ENCODE assay signal across 22 mouse cellular contexts in genomic region chr6:98385487-98385886, GRCm38 (mm10). TPM values are rescaled to one million over a fixed set of nuclear protein-coding genes. Genes with fewer than 3 reads are reported as not detected.
DNase-seq lines count a peak whose midpoint lies in the region; ATAC-seq and TF ChIP-seq lines count a peak whose summit lies in the region.
"Had no signal": no experiment of that assay in that cellular context is flagged by ENCODE, and none has a peak within 500 bp of the region (broad histone marks: within the 10 kb centered on the region; RNA-seq: fewer than 3 reads in every experiment).

No protein-coding gene starts in this region.

- H3K36me3 ChIP-seq in forebrain, postnatal 0 days (ENCODE audit: insufficient read depth) = no peaks in the 10 kb centered on the region
- no peaks in the 10 kb centered on the region for H3K36me3 ChIP-seq in embryonic facial prominence, embryonic 10.5 days (replicated peaks)
- H3K36me3 ChIP-seq: kidney, embryonic 15.5 days had no signal

- no peak overlapping the region for H3K4me3 ChIP-seq in forebrain, postnatal 0 days (ENCODE audit: low read depth, low read length)
- no peak overlapping the region for H3K4me3 ChIP-seq in embryonic facial prominence, embryonic 10.5 days
- H3K4me3 ChIP-seq: erythroblast, embryonic 14.5 days; kidney, embryonic 15.5 days had no signal

- DNase-seq in forebrain, postnatal 0 days = peak; percentile 72
- DNase-seq in frontal cortex, postnatal 14 days (ENCODE audit: low spot score in 2 of 2) = peak; percentile 27 to 51
- peak; percentile 52 to 54 for DNase-seq in left cerebral cortex, adult 18-20 months (ENCODE audit: low spot score in 2 of 2)
- DNase-seq in right cerebral cortex, postnatal 10 days (ENCODE audit: low spot score in 2 of 2) = peak; percentile 76 to 87
- no peak for DNase-seq in embryo, embryonic 10.5 days (ENCODE audit: low spot score)
- no peak for DNase-seq in embryonic facial prominence, embryonic 10.5 days (ENCODE audit: low spot score)
- no peak for DNase-seq in kidney, postnatal 10 days
- DNase-seq in cerebellum, adult 8-10 months = no peak
- DNase-seq: adrenal gland, postnatal 25 days; cerebellum, postnatal 10 days; gastrocnemius, postnatal 10 days; heart, postnatal 10 days; liver; lung, adult 2 months; midbrain, embryonic 14.5 days; thymus, postnatal 25 days had no signal

- no peaks in the 10 kb centered on the region for H3K4me1 ChIP-seq in forebrain, postnatal 0 days (ENCODE audit: insufficient read depth)
- H3K4me1 ChIP-seq in embryonic facial prominence, embryonic 10.5 days = no peaks in the 10 kb centered on the region
- H3K4me1 ChIP-seq: kidney, embryonic 15.5 days had no signal

- TF ChIP-seq CTCF in forebrain, postnatal 0 days (IDR thresholded peaks at IDR 0.05; ENCODE audit: low read depth) = 0 out of 2 replicates have a peak, but pooled peaks have one; percentile 11

- H3K27me3 ChIP-seq in forebrain, postnatal 0 days (ENCODE audit: insufficient read depth, low read length) = no peaks in the 10 kb centered on the region
- H3K27me3 ChIP-seq in embryonic facial prominence, embryonic 10.5 days (replicated peaks; ENCODE audit: low read depth, poor library complexity, severe bottlenecking) = no peaks in the 10 kb centered on the region
- H3K27me3 ChIP-seq: kidney, embryonic 15.5 days had no signal

- H3K4me2 ChIP-seq in forebrain, postnatal 0 days (ENCODE audit: low read depth) = no peak overlapping the region
- H3K4me2 ChIP-seq: kidney, embryonic 15.5 days had no signal

- peak overlapping the region; percentile 62; the same call in 1 of the 2 replicates for H3K27ac ChIP-seq in forebrain, postnatal 0 days (ENCODE audit: low read depth, low read length)
- H3K27ac ChIP-seq in embryonic facial prominence, embryonic 10.5 days (replicated peaks) = no peak overlapping the region
- H3K27ac ChIP-seq: hindbrain, postnatal 0 days; kidney, embryonic 15.5 days had no signal

- H3K9me3 ChIP-seq in forebrain, postnatal 0 days (ENCODE audit: low read length) = no peaks in the 10 kb centered on the region
- no peaks in the 10 kb centered on the region for H3K9me3 ChIP-seq in embryonic facial prominence, embryonic 10.5 days
- H3K9me3 ChIP-seq: kidney, embryonic 15.5 days had no signal

- ATAC-seq in forebrain, postnatal 0 days = peak; percentile 88
- ATAC-seq: hindbrain, postnatal 0 days had no signal

- 54% methylated on average over 8 of the region's 8 CpGs for WGBS in forebrain, postnatal 0 days
- WGBS in embryonic facial prominence, embryonic 10.5 days = 86% methylated on average over 8 of the region's 8 CpGs

- no peak overlapping the region for H3K9ac ChIP-seq in forebrain, postnatal 0 days
- H3K9ac ChIP-seq: kidney, embryonic 15.5 days had no signal

RNA-seq across cellular contexts. Expression of gene Gm765, which starts 42.9 kb away (rescaled TPM):
- not detected in 2 replicates for total RNA-seq in forebrain, postnatal 0 days (2014; rRNA removed)
- 0.05 TPM in 1 of 2 replicates, not detected in the other for polyA plus RNA-seq in forebrain, postnatal 0 days (2015; fragmentation: Nextera tagmentation; extraction: Ambion mirVana)
- 10 to 100 TPM in 1 of 2 experiments, 1 to 10 TPM in 1; 8.4 to 16.2 TPM for total RNA-seq in left cerebral cortex, adult 18-20 months (2021)
- not detected in 2 replicates for polyA plus RNA-seq in embryonic facial prominence, embryonic 10.5 days (2016; fragmentation: Nextera tagmentation; extraction: Ambion mirVana)
- total RNA-seq: adrenal gland, postnatal 25 days; heart, postnatal 10 days; hindbrain, postnatal 0 days; layer of hippocampus, postnatal 14 days had no signal
- polyA plus RNA-seq: erythroblast, embryonic 14.5 days; kidney, embryonic 15.5 days; midbrain, embryonic 14.5 days; small intestine, adult 2 months; stomach, embryonic 14.5 days had no signal

Comparison
In these comparisons a context has a peak if more than half of its experiments do, and no peak if none do; other contexts are left out.
1. DNase-seq: peak in forebrain, postnatal 0 days (single experiment), frontal cortex, postnatal 14 days (2 of 2), left cerebral cortex, adult 18-20 months (2 of 2) and right cerebral cortex, postnatal 10 days (2 of 2); none in embryo, embryonic 10.5 days (single experiment), embryonic facial prominence, embryonic 10.5 days (single experiment), kidney, postnatal 10 days (single experiment) and cerebellum, adult 8-10 months (single experiment).